Mouse (Mus musculus): ENCODE results near the gene Idh3b.
A peak's percentile ranks its signal among the peaks of the same experiment; 100 is the strongest.

Gene Idh3b

GRCm38 (mm10) chr2:130283854-130284654, at the start of gene Idh3b:
Gene Idh3b (minus strand): TSS chr2:130284547.
- peak; percentile 85 for DNase-seq (ENCODE audit: low read depth, low spot score)

- DNase-seq (ENCODE audit: low read depth, low spot score), result no peak
Measured at GRCm38 (mm10) chr2:130329502-130329901, 45.2 kb upstream of the Idh3b start.

- no peak for DNase-seq (ENCODE audit: low read depth, low spot score)
Measured at GRCm38 (mm10) chr2:130327057-130327456, 42.7 kb upstream of the Idh3b start.

GRCm38 (mm10) chr2:130303014-130303413, 18.7 kb upstream of the Idh3b start:
- no peak for DNase-seq (ENCODE audit: low read depth, low spot score)

GRCm38 (mm10) chr2:130297580-130297979, 13.2 kb upstream of the Idh3b start:
- DNase-seq (ENCODE audit: low read depth, low spot score), result no peak

- DNase-seq (ENCODE audit: low read depth, low spot score), result no peak
Measured at GRCm38 (mm10) chr2:130296134-130296745, 11.9 kb upstream of the Idh3b start.

- no peak for DNase-seq (ENCODE audit: low read depth, low spot score)
Measured at GRCm38 (mm10) chr2:130295331-130296133, 11.2 kb upstream of the Idh3b start.

- DNase-seq (ENCODE audit: low read depth, low spot score), result no peak
Measured at GRCm38 (mm10) chr2:130294936-130295277, 10.6 kb upstream of the Idh3b start, which contains the start of gene Ebf4. Gene Ebf4 (plus strand): TSS chr2:130295169.

GRCm38 (mm10) chr2:130294218-130294935, 10.0 kb upstream of the Idh3b start:
- DNase-seq (ENCODE audit: low read depth, low spot score), result no peak

GRCm38 (mm10) chr2:130293486-130293885, 9.1 kb upstream of the Idh3b start:
- no peak for DNase-seq (ENCODE audit: low read depth, low spot score)

GRCm38 (mm10) chr2:130293009-130293408, 8.7 kb upstream of the Idh3b start:
- no peak for DNase-seq (ENCODE audit: low read depth, low spot score)

GRCm38 (mm10) chr2:130291434-130291833, 7.1 kb upstream of the Idh3b start:
- no peak for DNase-seq (ENCODE audit: low read depth, low spot score)

- no peak for DNase-seq (ENCODE audit: low read depth, low spot score)
Measured at GRCm38 (mm10) chr2:130289086-130289485, 4.7 kb upstream of the Idh3b start.

GRCm38 (mm10) chr2:130280818-130281217, 3.5 kb downstream of the Idh3b start:
- no peak for DNase-seq (ENCODE audit: low read depth, low spot score)

GRCm38 (mm10) chr2:130280224-130280623, 4.1 kb downstream of the Idh3b start:
- no peak for DNase-seq (ENCODE audit: low read depth, low spot score)

- no peak for DNase-seq (ENCODE audit: low read depth, low spot score)
Measured at GRCm38 (mm10) chr2:130279600-130280091, 4.7 kb downstream of the Idh3b start.

GRCm38 (mm10) chr2:130275649-130276048, 8.7 kb downstream of the Idh3b start:
- no peak for DNase-seq (ENCODE audit: low read depth, low spot score)

- DNase-seq (ENCODE audit: low read depth, low spot score), result no peak
Measured at GRCm38 (mm10) chr2:130274862-130275261, 9.5 kb downstream of the Idh3b start.

GRCm38 (mm10) chr2:130274149-130274861, 10.0 kb downstream of the Idh3b start, which contains the start of gene Nop56:
Gene Nop56 (plus strand): TSS chr2:130274430.
- DNase-seq (ENCODE audit: low read depth, low spot score), result peak; percentile 99

- DNase-seq (ENCODE audit: low read depth, low spot score), result no peak
Measured at GRCm38 (mm10) chr2:130273732-130274131, 10.6 kb downstream of the Idh3b start.

GRCm38 (mm10) chr2:130268074-130268473, 16.3 kb downstream of the Idh3b start:
- DNase-seq (ENCODE audit: low read depth, low spot score), result no peak
